Mouse (Mus musculus) lung, adult 2 months (tissue): ENCODE measurements around the gene Marveld3.

Experiments used
- CTCF ChIP-seq: fragments of 200-500 bp; IDR thresholded peaks from 2 replicates; pipeline ENCODE4 v1.5.1; 2011; ENCODE audit warnings: mild to moderate bottlenecking, low read length, control low read depth; ENCODE audit not compliant: insufficient read depth
- POLR2A ChIP-seq: fragments of 200-500 bp; IDR thresholded peaks from 2 replicates; pipeline ENCODE4 v1.6.1; 2011; ENCODE audit warnings: low read depth, mild to moderate bottlenecking, control low read depth, low read length, borderline replicate concordance; ENCODE audit errors: extremely low read depth

- no peak for TF ChIP-seq CTCF
- TF ChIP-seq POLR2A: no peak
These were observed 27.1 kb upstream of the Marveld3 start for GRCm38 (mm10) chr8:109989151-109989550.
